Mouse (Mus musculus) heart, postnatal 0 days (tissue): ENCODE data around the gene Cep350.

Experiments
- CTCF ChIP-seq: IDR thresholded peaks from 2 replicates; pipeline ENCODE4 v1.5.1; 2016; ENCODE audit warnings: antibody characterized with exemption, control low read depth, low read depth
- EP300 ChIP-seq: IDR thresholded peaks from 2 replicates; pipeline ENCODE4 v1.6.1; 2016; ENCODE audit warnings: antibody characterized with exemption, low read depth

- TF ChIP-seq CTCF (no peak), EP300 (no peak)
These were observed 139.4 kb downstream of the Cep350 start for GRCm38 (mm10) chr1:155833610-155834009.
